17 mouse cellular contexts compared by ENCODE assay signal in the genomic region with DNA sequence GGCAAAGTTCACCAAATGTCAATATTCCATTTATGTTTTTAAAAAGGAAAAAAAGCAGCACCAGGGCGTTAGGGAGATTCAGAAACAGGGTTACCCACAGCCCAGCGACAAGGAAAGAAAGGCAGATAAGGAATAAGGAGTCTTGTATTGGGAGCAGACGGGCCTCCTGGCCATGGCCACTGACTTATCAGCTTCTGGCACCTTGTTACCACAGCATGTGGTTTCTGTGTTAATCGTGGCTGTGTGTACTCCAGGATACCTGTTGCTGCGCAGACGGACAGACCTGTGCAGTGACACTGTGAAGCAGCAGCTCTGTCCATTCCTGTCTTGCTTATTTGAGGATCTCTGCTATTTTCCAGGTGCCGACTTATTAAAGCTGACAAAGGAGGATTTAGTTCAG. TPM values are rescaled to one million over a fixed set of nuclear protein-coding genes. Genes with fewer than 3 reads are reported as not detected.
DNase-seq lines count a peak whose midpoint lies in the region; ATAC-seq and TF ChIP-seq lines count a peak whose summit lies in the region.
"Had no signal": no experiment of that assay in that cellular context is flagged by ENCODE, and none has a peak within 500 bp of the region (broad histone marks: within the 10 kb centered on the region; RNA-seq: fewer than 3 reads in every experiment).

No protein-coding gene starts in this region.

- no peak overlapping the region for H3K4me2 ChIP-seq in lung, postnatal 0 days (replicated peaks; ENCODE audit: low read depth, low read length)
- H3K4me2 ChIP-seq in midbrain, embryonic 11.5 days, result no peak overlapping the region
- no peak overlapping the region for H3K4me2 ChIP-seq in hindbrain, embryonic 14.5 days (replicated peaks)
- H3K4me2 ChIP-seq: limb, embryonic 12.5 days; neural tube, embryonic 13.5 days had no signal

- no peak for TF ChIP-seq EP300 in lung, postnatal 0 days (IDR thresholded peaks at IDR 0.05)

- peak; percentile 46; the same call in 1 of the 2 replicates for ATAC-seq in lung, postnatal 0 days
- peak; percentile 65 to 67; a peak in 3 of 4 replicates for ATAC-seq in hematopoietic stem cell, adult 5-6 weeks (replicated peaks in 1 of 2; ENCODE audit: insufficient read depth in 1 of 2, low FRiP score in 2 of 2, low TSS enrichment in 1 of 2, low read depth in 1 of 2, poor library complexity in 2 of 2, severe bottlenecking in 2 of 2)
- no peak for ATAC-seq in midbrain, embryonic 11.5 days (ENCODE audit: low FRiP score)
- ATAC-seq in hindbrain, embryonic 14.5 days (ENCODE audit: low FRiP score), result no peak

- H3K4me1 ChIP-seq in lung, postnatal 0 days (ENCODE audit: insufficient read depth, low read depth, low read length), result no peaks in the 10 kb centered on the region
- H3K4me1 ChIP-seq in megakaryocyte, embryonic 14.5 days, result peaks cover 77% of the 10 kb centered on the region
- no peaks in the 10 kb centered on the region for H3K4me1 ChIP-seq in midbrain, embryonic 11.5 days (ENCODE audit: control insufficient read depth, insufficient read depth, low read length)
- H3K4me1 ChIP-seq in hindbrain, embryonic 14.5 days (replicated peaks; ENCODE audit: control insufficient read depth, insufficient read depth, low read length), result no peaks in the 10 kb centered on the region
- H3K4me1 ChIP-seq: limb, embryonic 12.5 days; neural tube, embryonic 13.5 days had no signal

- peaks cover 46% of the 10 kb centered on the region; the same call in 1 of the 2 replicates for H3K36me3 ChIP-seq in lung, postnatal 0 days (ENCODE audit: insufficient read depth, low read length)
- peaks cover 97% of the 10 kb centered on the region for H3K36me3 ChIP-seq in megakaryocyte, embryonic 14.5 days (replicated peaks; ENCODE audit: low read length)
- peaks cover 20% of the 10 kb centered on the region for H3K36me3 ChIP-seq in midbrain, embryonic 11.5 days (ENCODE audit: control insufficient read depth, insufficient read depth, low read length)
- peaks cover 96% of the 10 kb centered on the region for H3K36me3 ChIP-seq in hindbrain, embryonic 14.5 days (replicated peaks; ENCODE audit: control insufficient read depth, insufficient read depth)

- no peak for TF ChIP-seq CTCF in lung, postnatal 0 days (IDR thresholded peaks at IDR 0.05)

- no peaks in the 10 kb centered on the region for H3K27me3 ChIP-seq in lung, postnatal 0 days (replicated peaks; ENCODE audit: insufficient read depth, low read length)
- no peaks in the 10 kb centered on the region for H3K27me3 ChIP-seq in megakaryocyte, embryonic 14.5 days (replicated peaks)
- no peaks in the 10 kb centered on the region for H3K27me3 ChIP-seq in midbrain, embryonic 11.5 days (ENCODE audit: control insufficient read depth, insufficient read depth, low read length)
- no peaks in the 10 kb centered on the region for H3K27me3 ChIP-seq in hindbrain, embryonic 14.5 days (ENCODE audit: control insufficient read depth, insufficient read depth, low read length)
- H3K27me3 ChIP-seq: CH12.LX; limb, embryonic 12.5 days; neural tube, embryonic 13.5 days had no signal

- no peak overlapping the region for H3K4me3 ChIP-seq in lung, postnatal 0 days (ENCODE audit: low read depth, low read length)
- peak overlapping the region; percentile 78 for H3K4me3 ChIP-seq in megakaryocyte, embryonic 14.5 days (replicated peaks)
- H3K4me3 ChIP-seq in midbrain, embryonic 11.5 days (ENCODE audit: low read depth, low read length), result no peak overlapping the region
- no peak overlapping the region for H3K4me3 ChIP-seq in hindbrain, embryonic 14.5 days (replicated peaks; ENCODE audit: low read length)
- H3K4me3 ChIP-seq: gastrocnemius, adult 2 months; limb, embryonic 12.5 days; neural tube, embryonic 13.5 days had no signal

- H3K9me3 ChIP-seq in lung, postnatal 0 days (ENCODE audit: low read length), result no peaks in the 10 kb centered on the region
- no peaks in the 10 kb centered on the region for H3K9me3 ChIP-seq in megakaryocyte, embryonic 14.5 days
- no peaks in the 10 kb centered on the region for H3K9me3 ChIP-seq in midbrain, embryonic 11.5 days (ENCODE audit: control insufficient read depth, low read length)
- H3K9me3 ChIP-seq in hindbrain, embryonic 14.5 days (ENCODE audit: control insufficient read depth, low read length), result no peaks in the 10 kb centered on the region
- H3K9me3 ChIP-seq: limb, embryonic 12.5 days; neural tube, embryonic 13.5 days had no signal

- no peak overlapping the region for H3K27ac ChIP-seq in lung, postnatal 0 days (ENCODE audit: low read length)
- H3K27ac ChIP-seq in midbrain, embryonic 11.5 days (ENCODE audit: low read depth, low read length), result no peak overlapping the region
- no peak overlapping the region for H3K27ac ChIP-seq in hindbrain, embryonic 14.5 days
- H3K27ac ChIP-seq: gastrocnemius, adult 2 months; limb, embryonic 12.5 days; neural tube, embryonic 13.5 days had no signal

- no peak for DNase-seq in lung, postnatal 0 days (ENCODE audit: low spot score)
- DNase-seq in lung, postnatal 25 days (ENCODE audit: low spot score), result no peak
- DNase-seq in yolk sac, embryonic 10.5 days (ENCODE audit: low spot score), result peak; percentile 47
- DNase-seq in midbrain, embryonic 11.5 days (ENCODE audit: low spot score, missing footprints), result no peak
- no peak for DNase-seq in hindbrain, embryonic 14.5 days (ENCODE audit: low spot score)
- DNase-seq in thymus, postnatal 25 days, result no peak
- DNase-seq: gastrocnemius, adult 2 months; heart, postnatal 14 days; kidney, adult 8-10 months; midbrain, embryonic 14.5 days; right cerebral cortex, postnatal 25 days; thymus, postnatal 36 days had no signal

- 90% methylated on average over 7 of the region's 7 CpGs for WGBS in lung, postnatal 0 days
- WGBS in midbrain, embryonic 11.5 days, result 96% methylated on average over 7 of the region's 7 CpGs
- WGBS in hindbrain, embryonic 14.5 days, result 95% methylated on average over 7 of the region's 7 CpGs

- H3K9ac ChIP-seq in lung, postnatal 0 days (replicated peaks; ENCODE audit: low read depth), result no peak overlapping the region
- no peak overlapping the region for H3K9ac ChIP-seq in midbrain, embryonic 11.5 days (ENCODE audit: low read length)
- H3K9ac ChIP-seq in hindbrain, embryonic 14.5 days, result no peak overlapping the region
- H3K9ac ChIP-seq: limb, embryonic 12.5 days; neural tube, embryonic 13.5 days had no signal

RNA-seq across cellular contexts. Expression of a gene that starts 38.2 kb away (rescaled TPM):
- polyA plus RNA-seq in lung, postnatal 0 days (2015; fragmentation: Nextera tagmentation; extraction: Ambion mirVana), result 18.9 and 20.5 TPM in 2 replicates
- total RNA-seq in hematopoietic stem cell, adult 5-6 weeks (2017), result 75.9 and 79.3 TPM in 2 replicates
- 10.6 and 19.9 TPM in 2 replicates for polyA plus RNA-seq in megakaryocyte, embryonic 14.5 days (2012; ENCODE audit: insufficient read depth, low replicate concordance)
- 45.8 and 46.8 TPM in 2 replicates for polyA plus RNA-seq in midbrain, embryonic 11.5 days (2014; fragmentation: Nextera tagmentation; extraction: Ambion mirVana)
- polyA plus RNA-seq in hindbrain, embryonic 14.5 days (2014; fragmentation: Nextera tagmentation; extraction: Ambion mirVana), result 34.2 and 36.5 TPM in 2 replicates

Comparison
In these comparisons a context has a peak if more than half of its experiments do, and no peak if none do; other contexts are left out.
1. ATAC-seq: peak in lung, postnatal 0 days (single experiment) and hematopoietic stem cell, adult 5-6 weeks (2 of 2); none in midbrain, embryonic 11.5 days (single experiment) and hindbrain, embryonic 14.5 days (single experiment).